Mouse (Mus musculus) mesoderm, embryonic 11.5 days (tissue): ENCODE measurements around the gene Skint4.

ENCODE experiments used
- DNase-seq: peaks from one replicate; pipeline ENCODE4 v3.0.0-alpha.2; 2012; ENCODE audit warnings: low read depth, low spot score

The Skint4 gene

GRCm38 (mm10) chr4:112071716-112072115 lies at the start of gene Skint4:
Gene Skint4, plus strand, starts transcription at chr4:112072016.
- no peak for DNase-seq
